Mouse (Mus musculus) CD4-positive, CD25-positive, alpha-beta regulatory T cell, adult 2 months (primary cell): ENCODE data around the gene 5730522E02Rik.
"Not testable (repeated sequence)": the region's sequence is repeated elsewhere in the genome, so short reads cannot be mapped to it uniquely, and the experiment has no call there.

Source experiments
- DNase-seq: peaks from one replicate; pipeline ENCODE4 v3.0.0-alpha.2; 2012; ENCODE audit warnings: low read depth, low spot score

Gene 5730522E02Rik

GRCm38 (mm10) chr11:26210582-26211180, at the start of gene 5730522E02Rik:
Gene 5730522E02Rik (minus strand): TSS chr11:26210763.
- no peak for DNase-seq

- no peak for DNase-seq
Measured at GRCm38 (mm10) chr11:26236540-26236939, 26.0 kb upstream of the 5730522E02Rik start.

- no peak for DNase-seq
Measured at GRCm38 (mm10) chr11:26229895-26230294, 19.3 kb upstream of the 5730522E02Rik start.

- not testable (repeated sequence) for DNase-seq
Measured at GRCm38 (mm10) chr11:26213643-26214042, 3.1 kb upstream of the 5730522E02Rik start.

- peak; percentile 30 for DNase-seq
Measured at GRCm38 (mm10) chr11:26209811-26210581, 567 bp downstream of the 5730522E02Rik start.

GRCm38 (mm10) chr11:26203466-26203865, 7.1 kb downstream of the 5730522E02Rik start:
- no peak for DNase-seq

- DNase-seq = no peak
Measured at GRCm38 (mm10) chr11:26202842-26203241, 7.7 kb downstream of the 5730522E02Rik start.

GRCm38 (mm10) chr11:26201778-26202097, 8.8 kb downstream of the 5730522E02Rik start:
- no peak for DNase-seq

- peak; percentile 66 for DNase-seq
Measured at GRCm38 (mm10) chr11:26200970-26201777, 9.4 kb downstream of the 5730522E02Rik start.

GRCm38 (mm10) chr11:26195468-26195867, 15.1 kb downstream of the 5730522E02Rik start:
- no peak for DNase-seq

- no peak for DNase-seq
Measured at GRCm38 (mm10) chr11:26187231-26187967, 23.2 kb downstream of the 5730522E02Rik start.

- DNase-seq = no peak
Measured at GRCm38 (mm10) chr11:26170572-26170971, 40.0 kb downstream of the 5730522E02Rik start.

- DNase-seq = no peak
Measured at GRCm38 (mm10) chr11:26167609-26167971, 43.0 kb downstream of the 5730522E02Rik start.

GRCm38 (mm10) chr11:26166966-26167608, 43.5 kb downstream of the 5730522E02Rik start:
- no peak for DNase-seq

- DNase-seq = peak; percentile 5
Measured at GRCm38 (mm10) chr11:26164651-26165259, 45.8 kb downstream of the 5730522E02Rik start.

GRCm38 (mm10) chr11:26161354-26161753, 49.2 kb downstream of the 5730522E02Rik start:
- no peak for DNase-seq

- DNase-seq = no peak
Measured at GRCm38 (mm10) chr11:26159033-26159432, 51.5 kb downstream of the 5730522E02Rik start.

- DNase-seq = no peak
Measured at GRCm38 (mm10) chr11:26140024-26140423, 70.5 kb downstream of the 5730522E02Rik start.

- no peak for DNase-seq
Measured at GRCm38 (mm10) chr11:26138013-26138412, 72.5 kb downstream of the 5730522E02Rik start.

- no peak for DNase-seq
Measured at GRCm38 (mm10) chr11:26130911-26131310, 79.7 kb downstream of the 5730522E02Rik start.

GRCm38 (mm10) chr11:26129054-26129453, 81.5 kb downstream of the 5730522E02Rik start:
- no peak for DNase-seq
